Mouse (Mus musculus): ENCODE measurements around the gene Auh.

GRCm38 (mm10) chr13:52792242-52792844 lies 137.1 kb downstream of the Auh start:
- TF ChIP-seq CTCF (IDR thresholded peaks at IDR 0.05; ENCODE audit: borderline replicate concordance, insufficient read depth, low read length) (no peak), POLR2A (IDR thresholded peaks at IDR 0.05; ENCODE audit: low read depth, low read length) (no peak)

Measured in embryonic fibroblast, embryonic 13.5 days (primary cell).